Mouse (Mus musculus) A20 (cell line): ENCODE results near the gene Zfp652.

Experiments
- DNase-seq: peaks from one replicate; pipeline ENCODE4 v3.0.0-alpha.2; 2011; ENCODE audit warnings: low read depth, low spot score

The Zfp652 gene

GRCm38 (mm10) chr11:95830411-95831275 lies 118.2 kb downstream of the Zfp652 start:
- no peak for DNase-seq

DNA sequence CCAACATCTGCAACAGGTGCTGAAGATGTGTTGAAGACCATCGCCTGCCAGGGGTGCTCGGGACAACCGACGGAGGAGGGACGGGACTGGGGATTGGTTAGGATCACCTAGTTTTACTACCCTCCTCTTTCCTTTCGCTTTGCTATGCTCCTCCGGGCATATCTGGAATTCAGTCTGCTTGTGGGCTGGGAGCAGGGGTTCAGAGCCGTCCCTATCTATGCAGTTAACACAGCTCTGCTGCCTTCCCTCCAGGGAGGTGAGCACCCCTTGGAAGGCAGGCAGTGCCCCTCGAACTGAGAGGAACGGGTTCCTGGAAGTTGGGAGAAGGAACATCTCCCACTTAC lies 118.8 kb downstream of the Zfp652 start:
- DNase-seq: no peak

DNA sequence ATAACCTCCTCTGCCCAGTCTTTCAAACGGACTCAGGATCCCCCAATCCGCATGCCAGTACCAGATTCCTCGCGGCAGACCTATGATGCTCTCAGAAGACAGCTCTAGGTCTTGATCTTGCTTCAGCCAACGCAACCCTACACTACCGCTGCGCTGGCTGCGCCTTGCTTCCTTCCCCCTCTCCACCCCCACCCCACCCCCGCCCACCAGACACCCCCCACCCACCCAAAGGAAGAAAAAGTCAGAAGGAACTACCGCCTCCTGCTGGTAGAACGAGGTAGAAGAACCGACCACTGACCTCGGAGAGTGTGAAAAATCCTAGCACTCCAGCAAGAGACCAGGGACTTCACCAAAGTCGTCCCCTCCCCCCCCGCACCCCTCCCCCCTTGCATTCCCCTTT lies 119.2 kb downstream of the Zfp652 start:
- DNase-seq: no peak

GRCm38 (mm10) chr11:95832129-95833005 lies 119.9 kb downstream of the Zfp652 start:
- DNase-seq: no peak

GRCm38 (mm10) chr11:95833006-95833570 lies 120.6 kb downstream of the Zfp652 start:
- DNase-seq: no peak

GRCm38 (mm10) chr11:95833631-95834142 lies 121.2 kb downstream of the Zfp652 start:
- no peak for DNase-seq

DNA sequence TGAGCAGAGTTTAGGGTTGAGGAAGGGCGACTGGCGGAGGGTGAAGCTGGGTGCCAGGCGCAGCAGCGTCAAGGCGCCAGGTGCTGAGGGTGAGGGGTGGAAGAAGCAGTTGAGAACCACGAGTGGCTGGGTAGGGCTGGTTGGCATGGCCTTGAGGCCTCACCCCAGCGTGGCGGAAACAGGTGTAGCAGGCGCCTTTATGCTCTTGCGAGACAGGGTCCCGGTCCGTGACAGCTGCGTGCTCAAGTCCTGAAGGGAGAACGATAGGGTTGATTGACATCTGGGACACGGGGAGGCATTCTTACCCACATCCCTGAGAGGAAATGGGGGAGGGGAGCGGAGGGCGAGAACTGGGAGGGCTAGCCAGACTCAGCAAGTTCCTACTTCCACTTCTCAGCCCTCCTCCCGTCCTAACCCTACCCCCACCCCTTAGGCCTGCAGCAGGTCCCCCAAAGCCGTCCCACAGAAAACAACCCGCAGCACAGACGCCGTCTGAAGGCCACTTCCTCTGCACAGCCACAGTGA lies 121.7 kb downstream of the Zfp652 start:
- peak; percentile 92 for DNase-seq

DNA sequence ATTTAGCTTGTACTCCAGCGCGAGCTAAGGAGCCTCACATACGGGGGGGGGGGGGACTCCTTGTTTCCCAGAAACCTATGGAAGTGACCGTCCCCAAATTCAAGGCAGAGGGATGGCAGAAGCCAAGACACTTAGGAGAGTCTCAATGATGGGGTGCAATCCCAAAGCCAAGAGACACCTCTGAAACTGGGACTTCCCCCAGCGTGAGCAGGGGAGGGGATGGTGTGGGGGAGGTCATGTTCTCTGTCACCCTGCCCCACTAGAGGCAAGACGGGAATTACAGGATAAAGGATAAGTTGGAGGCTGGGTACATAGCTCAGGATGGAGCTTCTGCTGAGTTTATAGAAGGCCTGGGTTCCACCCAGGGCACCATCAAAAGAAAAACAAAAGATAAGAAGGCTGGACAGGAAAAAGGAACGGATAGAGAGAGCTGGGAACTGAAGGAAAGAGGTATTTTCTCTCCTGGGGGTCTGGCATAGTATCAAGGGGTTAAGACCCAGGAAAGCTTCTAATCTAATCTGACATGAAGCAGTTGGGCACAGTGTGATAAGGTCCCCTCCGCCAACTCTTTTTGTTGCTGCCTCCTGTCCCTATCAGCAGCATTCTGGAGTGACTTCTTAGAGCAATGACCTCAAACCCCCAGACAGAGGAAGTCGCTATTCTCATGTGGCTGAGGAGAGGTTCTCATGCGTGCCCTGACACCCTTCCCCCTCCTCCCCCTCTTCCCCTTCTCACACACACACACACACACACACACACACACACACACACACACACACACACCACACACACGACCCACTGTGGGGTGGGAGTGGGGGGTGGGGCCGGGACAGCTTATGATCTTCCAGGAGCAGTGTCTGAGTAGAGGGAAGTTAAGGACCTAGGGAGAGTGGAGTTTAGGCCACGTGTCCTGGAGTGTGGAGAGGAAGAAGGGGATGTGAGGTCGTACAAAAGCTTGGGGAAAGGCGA lies 122.6 kb downstream of the Zfp652 start:
- peak; percentile 86 for DNase-seq

- DNase-seq: no peak
Observed at GRCm38 (mm10) chr11:95835832-95836231, 123.4 kb downstream of the Zfp652 start.

GRCm38 (mm10) chr11:95836433-95836832 lies 124.0 kb downstream of the Zfp652 start:
- DNase-seq: no peak

DNA sequence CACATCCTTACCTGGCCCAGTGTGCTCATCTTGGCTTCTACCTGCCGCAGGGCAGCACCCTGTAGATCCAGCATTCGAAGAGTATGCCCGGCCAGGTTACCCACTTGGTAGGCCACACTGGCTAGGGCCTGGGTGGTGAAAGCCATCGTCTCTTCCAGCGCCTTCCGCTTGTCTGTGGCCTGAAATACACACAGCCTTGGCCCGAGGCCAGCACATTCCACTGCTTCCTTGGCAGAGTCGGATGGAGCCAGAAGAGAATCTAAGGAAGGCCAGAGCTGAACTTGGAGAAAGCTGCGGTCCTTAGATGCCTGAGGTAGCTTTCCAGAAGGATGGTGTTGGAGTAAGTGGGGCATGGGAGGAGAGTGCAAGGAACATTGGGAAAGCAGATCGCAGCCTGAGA lies 124.6 kb downstream of the Zfp652 start, which contains the start of gene Gngt2:
TSS of gene Gngt2 (plus strand) at position 158 of the 400 bp plus-strand sequence.
- DNase-seq: no peak

- no peak for DNase-seq
Observed at GRCm38 (mm10) chr11:95838598-95838997, 126.1 kb downstream of the Zfp652 start.

- DNase-seq: peak; percentile 87
Observed at GRCm38 (mm10) chr11:95838999-95839868, 126.8 kb downstream of the Zfp652 start.

DNA sequence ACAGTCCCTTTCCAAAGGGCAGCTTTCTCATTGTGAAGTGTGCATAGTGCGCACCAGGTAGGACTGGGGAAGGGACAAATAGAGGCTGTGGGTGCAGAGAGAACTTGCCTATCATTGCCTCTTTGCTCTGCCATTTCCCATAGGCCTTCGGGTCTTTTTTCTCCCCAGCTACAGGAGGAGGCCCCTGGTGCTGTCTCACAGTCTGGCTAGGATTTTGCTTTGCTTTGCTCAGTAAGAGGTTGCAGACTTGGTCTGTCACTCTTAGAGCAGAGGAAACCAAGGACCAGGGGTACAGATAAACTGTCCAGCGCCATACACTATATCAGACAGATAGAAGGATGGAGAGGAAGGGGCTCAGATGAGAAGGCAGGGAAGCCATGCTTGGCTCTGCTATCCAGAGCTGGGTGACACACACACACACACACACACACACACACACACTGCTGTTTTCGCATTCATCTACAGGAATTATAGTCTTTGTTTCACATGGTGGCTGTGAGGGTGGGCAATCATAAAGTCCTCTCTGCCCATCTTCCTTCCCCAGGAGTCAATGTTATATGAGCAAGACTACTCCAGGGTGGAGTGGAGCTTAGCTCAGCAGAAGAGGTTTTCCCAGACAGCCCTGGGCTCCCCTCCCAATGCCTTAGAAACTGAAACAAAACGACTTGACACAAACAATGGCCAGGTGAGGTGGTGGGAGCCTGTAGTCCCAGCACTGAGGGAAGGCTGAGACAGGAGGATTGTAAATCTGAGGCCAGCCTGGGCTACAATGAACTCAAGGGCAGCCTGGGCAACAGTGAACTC lies 128.4 kb downstream of the Zfp652 start:
- DNase-seq: peak; percentile 54

- peak; percentile 51 for DNase-seq
Observed at GRCm38 (mm10) chr11:95841498-95841830, 129.0 kb downstream of the Zfp652 start.

- peak; percentile 92 for DNase-seq
Observed at GRCm38 (mm10) chr11:95842074-95842681, 129.7 kb downstream of the Zfp652 start, which contains the start of gene Abi3. Abi3 (minus strand) TSS chr11:95842476.

GRCm38 (mm10) chr11:95842953-95843352 lies 130.5 kb downstream of the Zfp652 start:
- DNase-seq: no peak

DNA sequence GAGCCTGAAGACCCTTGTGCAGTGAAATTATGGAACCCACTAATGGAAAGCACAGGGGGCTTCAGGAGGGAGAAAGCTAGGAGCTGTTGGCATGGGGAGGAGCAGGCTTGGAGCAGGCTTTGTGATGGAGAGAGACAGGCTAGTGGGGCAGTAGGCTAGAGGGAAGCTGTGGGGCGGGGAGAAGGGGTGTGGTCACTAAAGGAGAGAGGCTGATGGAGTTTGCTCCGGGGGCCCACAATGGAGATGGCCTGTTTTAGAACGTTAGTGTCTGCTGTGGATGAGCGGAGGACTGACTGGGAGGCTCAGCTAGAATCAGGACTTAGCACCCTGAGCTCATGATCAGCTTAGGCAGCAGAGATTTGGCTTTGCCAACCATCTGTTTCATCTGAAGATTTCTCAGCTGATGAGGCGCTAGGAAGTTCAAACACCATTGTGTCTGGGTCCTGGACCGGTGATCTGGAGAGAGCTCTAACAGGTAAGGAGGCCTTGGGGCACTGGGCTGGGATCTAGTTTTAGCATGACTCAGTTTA lies 131.0 kb downstream of the Zfp652 start:
- no peak for DNase-seq
